Mouse (Mus musculus): ENCODE results near the gene Slc16a5. TPM values are rescaled to one million over a fixed set of nuclear protein-coding genes. Genes with fewer than 3 reads are reported as not detected.
"Not testable (repeated sequence)": the region's sequence is repeated elsewhere in the genome, so short reads cannot be mapped to it uniquely, and the experiment has no call there.

The Slc16a5 gene
- polyA plus RNA-seq, 1 experiment from 2014 or later: not detected

- no peaks in the 10 kb centered on the region for H3K9me3 ChIP-seq (replicated peaks; ENCODE audit: control insufficient read depth, low read length)
- under 1% methylated on average over 43 of the region's 43 CpGs for WGBS (ENCODE audit: insufficient replicate concordance)
Observed at GRCm38 (mm10) chr11:115491356-115492083, 29.2 kb downstream of the Slc16a5 start, which contains the start of gene Nt5c. Nt5c (minus strand) TSS chr11:115491862.

GRCm38 (mm10) chr11:115492387-115492786 lies 30.1 kb downstream of the Slc16a5 start:
- Histone ChIP-seq H3K4me3 (ENCODE audit: low read depth, low read length) (peak overlapping the region; percentile 64), H3K9ac (ENCODE audit: low read depth, low read length) (no peak overlapping the region), H3K9me3 (replicated peaks; ENCODE audit: control insufficient read depth, low read length) (no peaks in the 10 kb centered on the region), H3K4me1 (ENCODE audit: control insufficient read depth, insufficient read depth, low read length) (no peaks in the 10 kb centered on the region), H3K4me2 (peak overlapping the region; percentile 81), H3K36me3 (ENCODE audit: control insufficient read depth, insufficient read depth, low read length) (peaks cover 6% of the 10 kb centered on the region; the same call in 1 of the 2 replicates), H3K27me3 (ENCODE audit: control insufficient read depth, insufficient read depth, low read length) (no peaks in the 10 kb centered on the region), H3K27ac (ENCODE audit: low read depth, low read length) (no peak overlapping the region)
- WGBS (ENCODE audit: insufficient replicate concordance): 32% methylated on average over 6 of the region's 6 CpGs
- ATAC-seq (replicated peaks; ENCODE audit: insufficient number of reproducible peaks, low FRiP score, low TSS enrichment): no peak

More at GRCm38 (mm10) chr11:115491356-115492083, 29.2 kb downstream of the Slc16a5 start, which contains the start of gene Nt5c:
- Histone ChIP-seq H3K9ac (ENCODE audit: low read depth, low read length) (peak within 1 kb of the TSS; percentile 77), H3K4me3 (ENCODE audit: low read depth, low read length) (peak within 1 kb of the TSS; percentile 64), H3K27me3 (ENCODE audit: control insufficient read depth, insufficient read depth, low read length) (no peaks in the 10 kb centered on the region), H3K4me2 (peak within 1 kb of the TSS; percentile 81), H3K36me3 (ENCODE audit: control insufficient read depth, insufficient read depth, low read length) (0 out of 2 replicates have a peak, but pooled peaks cover 3% of the 10 kb centered on the region), H3K4me1 (ENCODE audit: control insufficient read depth, insufficient read depth, low read length) (no peaks in the 10 kb centered on the region), H3K27ac (ENCODE audit: low read depth, low read length) (peak within 1 kb of the TSS; percentile 62)
- ATAC-seq (replicated peaks; ENCODE audit: insufficient number of reproducible peaks, low FRiP score, low TSS enrichment): peak; percentile 83

GRCm38 (mm10) chr11:115496559-115496958 lies 34.3 kb downstream of the Slc16a5 start:
- 88% methylated on average over 9 of the region's 9 CpGs for WGBS (ENCODE audit: insufficient replicate concordance)
- not testable (repeated sequence) for H3K4me3 ChIP-seq (ENCODE audit: low read depth, low read length); H3K27ac ChIP-seq (ENCODE audit: low read depth, low read length); H3K4me2 ChIP-seq; H3K4me1 ChIP-seq (ENCODE audit: control insufficient read depth, insufficient read depth, low read length); H3K27me3 ChIP-seq (ENCODE audit: control insufficient read depth, insufficient read depth, low read length); H3K9ac ChIP-seq (ENCODE audit: low read depth, low read length); ATAC-seq (replicated peaks; ENCODE audit: insufficient number of reproducible peaks, low FRiP score, low TSS enrichment); H3K9me3 ChIP-seq (replicated peaks; ENCODE audit: control insufficient read depth, low read length)
- peaks cover 25% of the 10 kb centered on the region for H3K36me3 ChIP-seq (ENCODE audit: control insufficient read depth, insufficient read depth, low read length)

GRCm38 (mm10) chr11:115502636-115503035 lies 40.4 kb downstream of the Slc16a5 start:
- H3K9ac ChIP-seq (ENCODE audit: low read depth, low read length): no peak overlapping the region
- no peaks in the 10 kb centered on the region for H3K27me3 ChIP-seq (ENCODE audit: control insufficient read depth, insufficient read depth, low read length)
- WGBS (ENCODE audit: insufficient replicate concordance): 91% methylated on average over 6 of the region's 6 CpGs
- H3K4me2 ChIP-seq: no peak overlapping the region
- no peaks in the 10 kb centered on the region for H3K9me3 ChIP-seq (replicated peaks; ENCODE audit: control insufficient read depth, low read length)
- no peak overlapping the region for H3K27ac ChIP-seq (ENCODE audit: low read depth, low read length)
- H3K4me3 ChIP-seq (ENCODE audit: low read depth, low read length): no peak overlapping the region
- peaks cover 26% of the 10 kb centered on the region for H3K36me3 ChIP-seq (ENCODE audit: control insufficient read depth, insufficient read depth, low read length)
- ATAC-seq (replicated peaks; ENCODE audit: insufficient number of reproducible peaks, low FRiP score, low TSS enrichment): no peak
- peaks cover 20% of the 10 kb centered on the region for H3K4me1 ChIP-seq (ENCODE audit: control insufficient read depth, insufficient read depth, low read length)

- H3K27ac ChIP-seq (ENCODE audit: low read depth, low read length): peak overlapping the region; percentile 10; the same call in 1 of the 2 replicates
- no peaks in the 10 kb centered on the region for H3K27me3 ChIP-seq (ENCODE audit: control insufficient read depth, insufficient read depth, low read length)
- no peak overlapping the region for H3K4me3 ChIP-seq (ENCODE audit: low read depth, low read length)
- H3K9ac ChIP-seq (ENCODE audit: low read depth, low read length): 0 out of 2 replicates have a peak overlapping the region, but pooled peaks have one; percentile 5
- peak; percentile 43; the same call in 1 of the 2 replicates for ATAC-seq (replicated peaks; ENCODE audit: insufficient number of reproducible peaks, low FRiP score, low TSS enrichment)
- WGBS (ENCODE audit: insufficient replicate concordance): 55% methylated on average over 3 of the region's 3 CpGs
- no peak overlapping the region; the same call in 1 of the 2 replicates for H3K4me2 ChIP-seq
- no peaks in the 10 kb centered on the region for H3K9me3 ChIP-seq (replicated peaks; ENCODE audit: control insufficient read depth, low read length)
- H3K4me1 ChIP-seq (ENCODE audit: control insufficient read depth, insufficient read depth, low read length): peaks cover 53% of the 10 kb centered on the region
- peaks cover 6% of the 10 kb centered on the region for H3K36me3 ChIP-seq (ENCODE audit: control insufficient read depth, insufficient read depth, low read length)
Observed at GRCm38 (mm10) chr11:115506586-115506985, 44.3 kb downstream of the Slc16a5 start.

- Histone ChIP-seq H3K4me1 (ENCODE audit: control insufficient read depth, insufficient read depth, low read length) (peaks cover 67% of the 10 kb centered on the region), H3K9ac (ENCODE audit: low read depth, low read length) (no peak overlapping the region), H3K27me3 (ENCODE audit: control insufficient read depth, insufficient read depth, low read length) (no peaks in the 10 kb centered on the region), H3K27ac (ENCODE audit: low read depth, low read length) (0 out of 2 replicates have a peak overlapping the region, but pooled peaks have one; percentile 68), H3K4me3 (ENCODE audit: low read depth, low read length) (no peak overlapping the region), H3K4me2 (no peak overlapping the region), H3K9me3 (replicated peaks; ENCODE audit: control insufficient read depth, low read length) (no peaks in the 10 kb centered on the region), H3K36me3 (ENCODE audit: control insufficient read depth, insufficient read depth, low read length) (no peaks in the 10 kb centered on the region)
- ATAC-seq (replicated peaks; ENCODE audit: insufficient number of reproducible peaks, low FRiP score, low TSS enrichment): no peak
- WGBS (ENCODE audit: insufficient replicate concordance): 73% methylated on average over 2 of the region's 2 CpGs
Observed at GRCm38 (mm10) chr11:115508061-115508460, 45.8 kb downstream of the Slc16a5 start.

- Histone ChIP-seq H3K4me3 (ENCODE audit: low read depth, low read length) (peak overlapping the region; percentile 100), H3K27ac (ENCODE audit: low read depth, low read length) (peak overlapping the region; percentile 79), H3K9ac (ENCODE audit: low read depth, low read length) (peak overlapping the region; percentile 58), H3K27me3 (ENCODE audit: control insufficient read depth, insufficient read depth, low read length) (no peaks in the 10 kb centered on the region), H3K4me1 (ENCODE audit: control insufficient read depth, insufficient read depth, low read length) (peaks cover 68% of the 10 kb centered on the region), H3K4me2 (peak overlapping the region; percentile 90), H3K9me3 (replicated peaks; ENCODE audit: control insufficient read depth, low read length) (no peaks in the 10 kb centered on the region), H3K36me3 (ENCODE audit: control insufficient read depth, insufficient read depth, low read length) (no peaks in the 10 kb centered on the region)
- whole genome bisulfite sequencing (ENCODE audit: insufficient replicate concordance): 23% methylated on average over 6 of the region's 6 CpGs
- no peak for ATAC-seq (replicated peaks; ENCODE audit: insufficient number of reproducible peaks, low FRiP score, low TSS enrichment)
Observed at GRCm38 (mm10) chr11:115509773-115510506, 47.7 kb downstream of the Slc16a5 start.

GRCm38 (mm10) chr11:115510507-115510888 lies 48.2 kb downstream of the Slc16a5 start:
- peak overlapping the region; percentile 100 for H3K4me3 ChIP-seq (ENCODE audit: low read depth, low read length)
- no peak for ATAC-seq (replicated peaks; ENCODE audit: insufficient number of reproducible peaks, low FRiP score, low TSS enrichment)
- WGBS (ENCODE audit: insufficient replicate concordance): 24% methylated on average over 5 of the region's 5 CpGs
- H3K27me3 ChIP-seq (ENCODE audit: control insufficient read depth, insufficient read depth, low read length): no peaks in the 10 kb centered on the region
- H3K9me3 ChIP-seq (replicated peaks; ENCODE audit: control insufficient read depth, low read length): no peaks in the 10 kb centered on the region
- H3K9ac ChIP-seq (ENCODE audit: low read depth, low read length): peak overlapping the region; percentile 58; the same call in 1 of the 2 replicates
- H3K4me1 ChIP-seq (ENCODE audit: control insufficient read depth, insufficient read depth, low read length): peaks cover 66% of the 10 kb centered on the region
- H3K27ac ChIP-seq (ENCODE audit: low read depth, low read length): peak overlapping the region; percentile 79
- H3K4me2 ChIP-seq: peak overlapping the region; percentile 90
- no peaks in the 10 kb centered on the region for H3K36me3 ChIP-seq (ENCODE audit: control insufficient read depth, insufficient read depth, low read length)

Data from heart, embryonic 11.5 days (tissue).